Mouse (Mus musculus): ENCODE measurements around the gene Tfap2a.

Tfap2a gene

DNA sequence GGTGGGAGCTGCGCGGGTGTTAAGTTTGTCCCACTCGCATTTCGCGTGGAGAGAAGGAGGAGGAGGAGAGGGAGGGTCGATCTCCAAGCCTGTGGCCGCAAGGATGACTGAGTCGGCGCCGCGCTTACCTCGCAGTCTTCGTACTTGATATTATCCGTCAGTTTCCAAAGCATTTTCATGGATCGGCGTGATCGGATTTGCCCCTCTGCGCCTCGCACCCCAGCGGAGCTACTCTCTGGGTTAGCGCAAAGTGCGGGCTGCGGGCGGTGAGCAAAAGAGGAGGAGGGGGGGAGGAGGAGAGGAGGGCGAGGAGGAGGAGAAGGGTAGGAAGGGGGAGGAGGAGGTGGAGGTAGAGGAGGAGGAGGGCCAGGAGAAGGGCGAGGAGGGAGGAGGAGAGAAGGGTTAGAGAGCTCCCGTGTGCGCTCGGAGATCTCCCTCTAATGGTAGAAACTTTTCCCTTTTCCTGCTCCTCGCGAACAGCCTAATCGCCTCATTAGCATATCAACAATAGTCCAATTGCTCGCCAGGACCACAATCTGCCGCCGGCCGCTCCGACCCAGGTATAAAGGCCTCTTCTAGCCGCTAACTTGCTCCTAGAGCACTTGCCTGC is 4.5 kb downstream of the Tfap2a start:
- DNase-seq = peak; percentile 22 to 31

DNA sequence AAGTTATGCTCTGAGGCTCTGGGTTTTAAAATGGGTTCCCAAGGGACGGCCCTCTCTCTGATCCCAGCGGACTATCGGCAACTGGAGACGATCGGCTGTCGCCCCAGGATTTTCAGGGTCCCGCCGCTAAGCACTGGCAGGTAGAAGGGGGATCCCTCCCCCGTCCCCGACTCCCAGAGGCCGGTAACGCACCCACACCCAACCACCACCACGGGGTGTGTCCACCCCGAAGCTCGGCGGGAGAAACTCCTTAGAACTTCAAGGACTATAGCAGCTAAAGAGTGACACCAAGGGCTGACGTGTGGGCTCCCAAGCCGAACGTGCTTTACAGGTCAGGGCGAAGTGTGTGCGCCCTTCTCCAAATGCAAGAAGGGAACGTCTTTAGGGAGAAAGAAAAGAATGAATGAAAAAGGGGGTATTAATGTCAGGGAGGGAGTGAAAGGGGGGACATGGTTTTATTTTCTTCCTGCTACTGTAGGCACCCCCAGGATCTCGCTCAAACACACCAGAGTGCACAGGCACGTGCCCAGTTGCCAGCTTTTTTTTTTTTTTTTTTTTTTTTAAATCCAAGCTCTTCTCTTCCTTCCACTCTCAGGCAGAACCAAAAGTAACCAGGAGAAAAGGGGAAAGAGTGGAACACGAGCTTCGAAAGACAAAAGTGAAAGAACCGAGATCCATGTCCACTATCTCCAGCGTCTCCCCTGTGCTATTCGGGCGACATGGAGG is 5.2 kb downstream of the Tfap2a start:
- DNase-seq = no peak

DNA sequence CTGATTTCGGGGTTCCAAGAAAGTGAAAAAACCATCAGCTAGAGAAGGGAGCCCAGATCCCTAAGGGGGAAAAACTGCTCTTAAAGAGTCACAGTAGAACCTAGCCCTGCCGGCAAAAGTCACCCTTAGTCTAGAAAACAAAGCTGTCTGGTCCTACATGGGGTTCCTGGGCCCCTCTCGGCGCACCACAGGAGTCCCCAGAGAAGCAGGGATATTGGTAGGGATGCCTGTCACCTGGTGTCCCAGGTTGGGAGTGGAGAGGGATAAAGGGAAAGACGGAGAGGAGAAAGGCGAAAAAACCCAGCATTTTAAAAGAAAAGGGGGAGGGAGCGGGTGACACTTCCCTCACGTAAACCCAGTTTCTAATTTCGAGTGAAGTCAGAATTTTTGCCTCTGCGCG is 6.1 kb downstream of the Tfap2a start:
- no peak for DNase-seq

DNA sequence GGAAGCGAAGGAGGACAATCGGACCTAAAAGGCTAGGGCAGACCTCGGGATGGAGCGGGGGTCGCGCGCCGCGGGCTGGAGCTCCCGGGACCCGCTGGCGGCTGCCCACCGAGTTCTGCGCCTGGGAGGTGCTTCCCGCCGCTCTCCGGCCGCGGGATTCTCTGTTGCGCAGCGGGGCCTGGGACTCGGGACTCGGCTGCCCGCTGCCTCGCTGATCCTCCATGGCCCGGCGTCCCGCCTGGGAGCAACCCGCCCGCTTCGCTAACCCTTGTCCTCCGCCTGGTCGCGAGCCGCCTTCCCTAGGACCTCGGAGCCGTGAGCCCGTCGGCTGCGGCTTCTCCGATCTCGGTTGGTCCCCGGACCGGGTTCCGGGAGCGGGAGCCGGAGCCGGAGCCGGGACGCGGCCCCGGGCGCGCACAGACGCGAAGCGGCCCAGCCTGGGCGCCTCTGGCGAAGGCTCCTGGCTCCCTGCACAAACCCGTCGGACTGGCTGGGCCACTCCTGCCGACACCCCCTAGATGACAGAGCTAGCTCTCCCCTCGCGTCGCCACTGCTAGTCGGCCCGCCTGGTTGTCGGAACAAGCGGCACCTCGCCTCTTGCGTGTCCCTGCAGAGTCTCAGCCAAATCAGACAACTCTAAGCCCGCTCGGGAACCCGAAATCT is 6.9 kb downstream of the Tfap2a start:
- peak in 1 of 2 experiments; percentile 37 for DNase-seq

DNA sequence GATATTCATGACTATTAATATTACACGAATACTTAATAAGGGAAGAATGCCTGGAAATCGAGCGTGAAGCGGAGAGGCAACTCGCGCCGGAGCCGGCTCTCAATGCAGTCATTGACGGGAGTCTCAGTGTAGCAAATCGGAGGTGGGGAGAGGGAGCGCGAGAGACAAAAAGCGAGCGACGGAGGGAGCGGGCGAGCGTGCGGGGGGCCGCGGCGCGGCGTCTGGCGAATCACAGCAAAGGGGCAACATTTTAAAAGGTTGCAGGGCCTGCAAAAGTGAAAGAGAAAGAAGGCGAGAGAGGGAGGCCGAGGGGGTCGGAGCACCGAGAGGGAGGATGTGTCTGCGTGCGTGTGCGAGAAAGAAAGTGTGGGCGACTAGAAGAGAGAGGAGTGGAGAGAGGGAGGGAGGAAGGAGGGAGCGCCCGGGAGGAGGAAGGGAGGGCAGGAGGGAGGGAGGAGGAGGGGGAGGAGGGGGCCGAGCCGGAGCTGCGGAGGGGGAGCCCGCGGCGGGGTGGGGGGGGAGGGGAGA is 7.5 kb downstream of the Tfap2a start:
- DNase-seq = peak in 1 of 2 experiments; percentile 38

DNA sequence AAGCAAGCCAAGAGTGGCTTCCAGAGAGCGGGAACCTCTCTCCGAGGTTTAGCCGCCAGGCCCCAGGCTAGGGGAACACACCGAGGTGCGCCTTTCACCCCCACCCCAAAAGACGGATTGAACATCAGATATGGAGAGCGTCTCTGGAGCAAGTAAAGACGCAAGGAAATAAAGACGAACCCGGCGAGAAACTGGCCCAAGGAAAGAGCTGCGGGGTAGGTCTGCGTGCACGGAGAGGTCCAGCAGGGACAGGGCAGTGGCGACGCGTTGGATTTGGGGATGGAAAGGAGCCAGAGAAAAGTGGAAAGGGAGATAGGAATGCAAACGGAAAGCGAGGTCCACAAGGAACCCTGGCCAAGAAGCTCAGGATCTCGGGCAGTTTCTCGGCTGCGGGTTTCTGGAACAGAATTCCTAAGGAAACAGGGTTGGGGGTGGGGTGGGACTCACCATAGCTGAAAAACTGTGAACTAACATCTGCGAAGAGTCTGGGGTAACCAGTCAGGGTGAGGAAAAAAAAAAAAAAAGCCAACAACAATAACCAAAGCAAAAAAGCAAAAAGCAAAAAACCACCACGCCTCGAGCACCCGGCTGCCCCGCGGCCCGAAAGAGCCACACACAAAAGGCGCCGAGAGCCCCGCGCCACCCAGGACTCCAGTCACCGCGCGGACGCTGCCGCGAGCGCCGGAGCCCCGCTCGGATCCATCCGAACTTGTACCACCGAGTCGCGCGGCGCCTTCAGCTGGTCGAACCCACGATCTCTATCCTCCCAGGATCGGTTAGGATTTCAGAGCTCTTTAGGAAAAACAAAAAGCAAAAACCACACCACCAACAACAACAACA is 8.4 kb downstream of the Tfap2a start:
- peak in 1 of 2 experiments; percentile 26 for DNase-seq

DNA sequence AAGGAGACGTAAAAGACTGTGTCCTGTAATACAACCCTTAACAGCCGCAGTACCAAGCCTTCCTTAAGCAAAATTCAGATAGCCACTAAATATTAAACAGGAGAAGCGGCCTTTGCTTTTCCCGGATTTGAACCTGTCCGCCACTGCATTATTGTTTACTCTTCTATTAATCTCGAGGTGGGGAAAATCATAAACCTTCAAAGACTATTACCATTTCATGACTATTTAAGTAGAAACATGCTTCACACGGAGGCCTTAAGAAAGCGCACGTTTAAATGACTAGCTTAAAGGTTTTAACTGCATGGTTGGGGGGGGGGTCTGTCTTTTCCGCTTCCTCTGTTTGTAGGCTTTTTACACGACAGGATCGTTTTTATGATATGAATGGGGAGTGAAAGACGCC is 9.1 kb downstream of the Tfap2a start:
- no peak for DNase-seq

DNA sequence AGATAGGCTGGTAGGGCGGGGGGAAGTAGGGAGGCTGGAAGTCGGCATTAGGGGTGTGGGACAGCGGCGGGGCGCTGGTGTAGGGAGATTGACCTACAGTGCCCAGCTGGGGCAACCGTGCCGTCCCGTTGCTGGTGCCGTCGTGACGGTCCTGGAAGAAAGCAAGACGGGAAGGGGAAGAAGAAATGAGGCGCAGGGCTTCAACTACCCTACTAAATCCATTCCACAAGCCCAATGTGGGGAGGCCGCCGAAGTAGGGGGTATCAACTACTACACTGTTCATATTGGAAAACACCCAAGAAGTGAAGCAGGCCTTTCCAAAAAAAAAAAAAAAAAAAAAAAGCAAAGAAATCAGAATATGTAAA is 9.6 kb downstream of the Tfap2a start:
- DNase-seq = no peak

DNA sequence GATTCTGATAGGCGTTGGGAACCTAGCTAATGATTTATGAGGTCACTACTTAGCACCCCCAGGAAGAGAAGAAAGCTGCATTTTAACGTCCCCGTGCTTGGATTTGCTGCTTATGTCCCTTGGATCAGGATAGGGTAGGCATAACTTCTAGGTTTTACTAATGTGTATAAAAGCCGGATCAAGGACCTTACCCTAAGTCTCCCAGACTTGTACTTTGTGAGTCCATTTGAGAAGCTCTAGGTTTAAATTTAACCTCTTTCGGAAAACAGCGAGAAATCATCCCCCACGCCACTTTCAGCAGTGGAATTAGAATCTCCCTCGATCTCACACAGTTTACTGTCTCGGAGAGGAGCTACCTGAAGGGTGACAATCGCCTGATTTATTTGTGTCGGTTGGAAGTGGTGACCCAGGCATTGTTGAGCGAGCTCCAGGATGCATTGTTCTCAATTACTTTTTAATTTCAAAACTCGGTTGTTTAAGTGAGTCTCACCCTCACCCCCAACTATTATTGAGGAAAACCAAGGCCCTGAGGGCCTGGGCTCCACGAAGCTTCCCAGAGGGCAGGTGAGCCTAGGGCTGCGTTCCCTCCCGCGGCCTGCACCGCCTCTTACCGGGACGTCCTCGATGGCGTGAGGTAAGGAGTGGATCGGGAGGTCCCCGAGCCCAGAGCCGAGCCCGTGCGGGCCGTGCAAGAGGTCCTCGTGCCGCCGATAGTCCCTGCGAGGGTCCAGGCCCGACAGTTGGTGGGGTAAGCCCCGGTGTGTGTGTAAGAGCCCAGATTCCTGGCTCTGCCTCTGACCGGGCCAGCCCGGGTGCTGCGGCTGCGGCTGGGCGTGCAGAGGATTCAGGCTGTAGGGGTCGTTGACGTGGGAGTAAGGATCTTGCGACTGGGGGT is 10.2 kb downstream of the Tfap2a start:
- DNase-seq = no peak

DNA sequence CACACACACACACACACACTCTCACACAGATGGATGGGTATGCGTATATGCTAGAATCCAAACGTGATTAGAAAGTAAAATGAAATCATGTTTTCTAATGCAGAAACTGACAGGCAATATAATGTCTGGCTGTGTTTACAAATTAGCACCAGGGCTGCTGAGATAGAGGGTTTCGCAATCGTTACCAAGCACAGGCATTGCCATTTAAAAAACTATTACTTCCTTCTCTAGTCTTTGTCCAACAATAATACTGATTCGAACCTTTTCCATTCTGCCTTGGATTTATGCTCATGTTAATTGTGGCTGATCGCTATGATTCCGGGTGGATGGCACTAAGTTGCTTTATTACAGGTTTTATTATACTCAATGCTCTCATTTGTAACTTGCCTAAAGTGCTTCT is 12.3 kb downstream of the Tfap2a start:
- no peak for DNase-seq

DNA sequence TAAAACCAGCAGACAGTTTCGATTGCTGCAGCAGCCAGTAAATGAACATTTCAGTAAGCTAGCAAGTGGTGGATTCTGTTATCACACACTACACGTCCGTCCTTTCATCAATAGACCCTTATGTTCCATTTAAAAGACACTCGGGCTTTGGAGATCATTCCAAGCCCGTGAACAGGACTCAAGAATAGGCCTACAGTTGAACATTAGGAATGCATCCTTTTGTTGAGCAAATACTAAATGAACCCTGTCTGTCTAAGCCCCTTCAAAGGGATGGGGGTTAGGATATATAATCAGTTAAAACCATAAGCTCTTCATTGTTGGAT is 14.6 kb downstream of the Tfap2a start:
- no peak for DNase-seq

DNA sequence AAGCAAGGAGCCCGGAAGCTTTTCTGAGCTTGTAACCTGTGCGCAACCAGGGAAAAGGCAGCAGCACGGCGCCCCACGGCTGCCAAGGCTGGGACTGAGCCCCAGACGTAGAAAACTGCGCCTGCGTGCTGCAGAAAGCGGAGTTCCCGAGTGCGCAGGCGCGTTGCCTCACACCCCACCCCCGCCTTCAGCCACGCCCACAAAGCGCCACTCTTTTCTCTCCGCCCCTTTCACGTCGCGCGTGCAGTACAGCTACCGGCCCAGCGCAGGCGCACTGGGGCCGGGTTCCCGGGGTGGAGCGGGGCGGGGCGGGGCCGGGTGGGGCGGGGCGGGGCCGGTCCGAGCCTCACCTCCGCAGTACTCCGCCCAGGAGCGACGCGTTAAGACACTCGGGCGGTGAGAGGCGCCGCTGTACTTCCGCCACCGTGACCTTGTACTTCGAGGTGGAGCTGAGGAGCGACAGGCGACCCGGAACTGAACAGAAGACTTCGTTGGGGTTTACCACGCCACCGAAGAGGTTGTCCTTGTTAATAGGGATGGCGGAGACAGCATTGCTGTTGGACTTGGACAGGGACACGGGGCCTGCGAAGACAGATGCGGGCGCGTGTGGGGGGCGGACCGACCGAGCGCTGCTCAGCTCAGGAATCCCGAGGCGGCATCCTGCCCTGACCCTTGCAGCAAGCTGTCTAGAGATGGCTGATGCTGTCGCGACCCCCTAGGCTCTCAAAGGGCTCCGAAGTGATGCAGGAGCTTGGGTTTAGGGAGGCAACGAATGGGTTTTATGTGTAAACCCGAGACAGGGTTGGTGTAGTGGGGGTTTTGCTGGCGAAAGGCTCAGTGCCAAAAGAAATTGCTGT is 15.2 kb downstream of the Tfap2a start:
- peak; percentile 74 to 77 for DNase-seq

DNA sequence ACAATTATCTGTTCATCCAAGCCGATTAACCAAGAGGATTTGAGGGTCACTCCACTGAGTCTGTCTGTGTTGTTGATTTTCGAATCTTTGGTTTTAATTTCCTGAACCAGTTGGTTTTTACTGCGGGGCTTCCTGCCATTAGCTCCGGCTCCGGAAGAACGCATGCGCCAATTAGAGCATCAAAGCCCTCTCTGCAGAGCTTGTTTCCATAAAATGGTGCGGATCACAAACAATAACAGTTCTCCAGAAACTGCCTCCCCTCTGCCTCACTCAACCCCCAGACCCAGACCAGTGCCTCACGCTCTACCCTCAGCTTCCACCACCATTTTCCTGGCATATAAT is 18.5 kb downstream of the Tfap2a start:
- DNase-seq = no peak

DNA sequence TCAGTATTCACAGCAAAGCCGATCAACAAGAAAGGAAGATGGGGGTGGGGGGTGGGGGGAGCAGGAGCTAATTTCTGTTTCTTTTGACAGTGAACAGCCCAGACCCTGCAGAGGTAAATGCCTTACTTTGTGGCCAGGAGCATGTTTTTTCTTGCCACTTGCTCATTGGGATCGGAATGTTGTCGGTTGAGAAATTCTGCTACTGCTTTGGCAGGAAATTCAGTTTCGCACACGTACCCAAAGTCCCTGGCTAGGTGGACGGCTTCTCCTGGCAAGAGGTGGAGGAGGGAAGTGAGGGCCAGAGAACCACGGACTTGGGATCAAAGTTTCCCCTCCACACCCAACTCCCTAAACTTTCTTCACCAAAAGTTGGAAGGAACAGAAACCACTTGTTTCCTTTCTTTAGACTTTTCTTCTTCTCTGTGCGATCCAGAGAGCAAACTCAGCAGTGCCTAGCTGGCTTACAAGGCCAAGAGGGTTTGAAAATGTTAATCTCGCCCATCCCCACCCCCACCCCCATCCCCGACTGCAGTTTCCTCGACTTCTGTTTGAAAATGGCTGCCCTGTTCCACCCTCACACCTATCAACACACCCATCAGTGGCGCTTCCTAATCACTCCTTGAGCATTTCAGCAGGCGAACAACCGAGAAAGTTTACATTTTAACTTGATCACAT is 19.0 kb downstream of the Tfap2a start:
- DNase-seq = no peak

DNA sequence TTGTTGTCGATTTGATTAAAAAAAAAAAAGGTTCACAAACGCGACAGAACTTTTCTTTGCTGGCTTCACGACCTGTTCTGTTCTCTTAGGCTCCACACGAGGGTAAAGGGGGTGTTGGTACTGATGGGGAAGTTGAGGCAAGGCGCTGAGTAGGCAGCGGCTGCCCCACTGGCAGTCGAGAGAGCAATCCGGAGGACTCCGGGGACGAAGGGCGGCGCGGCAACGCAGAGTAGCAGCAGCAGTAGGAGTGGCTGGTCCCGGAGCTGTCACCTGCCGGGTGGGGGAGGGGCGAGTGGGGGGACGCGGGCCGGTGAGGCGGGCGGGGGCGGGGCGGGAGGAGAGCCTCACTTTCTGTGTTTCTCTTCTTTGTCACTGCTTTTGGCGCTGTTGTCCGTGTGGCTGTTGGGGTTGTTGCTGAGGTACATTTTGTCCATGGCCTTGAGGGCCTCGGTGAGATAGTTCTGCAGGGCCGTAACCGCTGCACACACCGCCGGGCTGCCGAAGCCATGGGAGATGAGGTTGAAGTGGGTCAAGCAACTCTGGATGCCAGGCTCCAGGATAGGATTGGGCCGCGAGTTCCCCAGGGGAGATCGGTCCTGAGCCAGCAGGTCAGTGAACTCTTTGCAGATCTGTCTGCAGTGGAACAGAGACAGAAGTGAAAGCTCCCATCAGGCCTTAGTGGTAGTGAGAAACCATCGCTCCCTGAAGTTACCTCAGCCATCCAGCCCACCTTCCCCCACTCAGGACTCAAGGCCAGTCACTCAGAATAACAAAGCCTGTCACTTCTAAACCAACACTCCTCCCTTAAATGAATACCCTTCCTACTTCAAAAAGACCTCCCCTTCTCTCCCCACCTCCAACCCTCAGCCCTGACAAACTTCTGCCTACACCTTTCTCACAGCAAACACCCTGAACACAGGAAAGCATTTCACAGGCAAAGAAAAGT is 21.1 kb downstream of the Tfap2a start:
- DNase-seq = no peak

DNA sequence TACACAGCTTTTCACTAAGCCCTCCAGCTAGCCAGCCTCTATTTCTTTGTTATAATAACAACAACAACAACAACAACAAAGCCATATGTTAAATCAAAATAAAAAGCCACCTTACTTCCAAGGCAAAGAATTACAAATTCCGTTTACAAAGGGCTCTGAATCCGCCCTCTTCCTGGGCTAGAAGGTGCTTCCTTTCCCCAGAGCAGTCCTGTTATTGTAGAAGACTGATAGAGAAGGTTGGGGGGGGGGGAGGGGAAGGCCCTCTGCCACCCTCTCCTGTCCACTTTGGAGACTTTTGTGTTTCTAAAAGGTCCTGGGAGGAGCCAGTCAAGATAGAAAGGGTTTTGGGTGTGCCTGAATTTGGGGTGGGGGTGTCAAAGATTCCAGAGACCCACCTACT is 23.6 kb downstream of the Tfap2a start:
- no peak for DNase-seq

DNA sequence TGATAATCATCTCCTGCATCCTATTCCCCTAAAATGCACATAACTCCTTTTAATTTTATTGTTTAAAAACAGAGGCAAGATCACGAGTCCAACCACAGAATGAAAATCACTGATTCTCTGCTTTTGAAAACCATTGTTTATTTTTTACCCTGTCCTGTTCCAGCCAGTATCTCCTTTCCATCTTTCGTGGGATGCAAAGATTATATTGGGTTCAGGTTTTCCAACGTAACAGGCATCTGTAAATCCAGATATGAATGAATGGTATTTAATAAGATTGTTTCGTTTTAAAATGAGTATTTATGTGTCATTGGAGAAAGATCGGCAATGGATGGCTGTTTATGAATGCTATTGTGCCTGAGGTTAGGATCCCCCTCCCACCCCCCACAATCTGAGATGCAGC is 24.5 kb downstream of the Tfap2a start:
- DNase-seq = no peak

DNA sequence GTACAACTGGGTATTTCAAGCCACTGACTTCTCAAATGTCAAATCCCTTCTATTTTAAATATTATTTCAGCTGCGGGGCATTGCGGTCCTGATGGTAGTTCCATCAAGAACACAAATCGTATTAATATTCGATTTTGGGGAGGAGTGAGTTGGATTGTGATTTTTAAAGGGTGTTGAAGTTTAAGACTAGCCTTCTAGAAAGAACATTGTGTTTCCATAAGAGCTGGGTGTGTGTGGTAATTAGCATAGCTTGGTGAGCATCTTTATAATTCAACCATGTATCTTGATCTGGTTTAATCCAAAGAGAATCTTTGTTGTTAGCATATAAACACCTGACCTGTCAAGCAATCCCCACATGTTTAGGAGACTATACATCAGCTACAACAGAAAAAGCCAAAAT is 24.9 kb downstream of the Tfap2a start:
- DNase-seq = no peak

DNA sequence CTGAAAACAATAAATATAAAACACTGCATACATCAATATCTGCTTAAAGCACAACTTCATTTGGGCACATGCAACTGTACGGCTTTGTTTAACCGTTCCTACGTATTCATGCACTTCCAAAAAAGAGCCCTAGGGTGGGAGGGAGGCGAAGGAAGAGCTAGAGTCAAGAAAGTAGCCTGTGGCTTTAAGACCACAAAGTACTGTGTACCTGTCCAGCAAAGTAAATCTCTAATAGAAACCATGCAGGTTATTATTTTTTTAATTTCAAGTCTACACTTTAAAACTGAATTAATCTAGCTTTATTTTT is 25.7 kb downstream of the Tfap2a start:
- DNase-seq = no peak
